Mouse (Mus musculus) stomach, postnatal 0 days (tissue): ENCODE measurements around the gene Dab1.

Experiments used
- CTCF ChIP-seq: IDR thresholded peaks from 2 replicates; pipeline ENCODE4 v1.5.1; 2016; ENCODE audit warnings: antibody characterized with exemption, low read depth, mild to moderate bottlenecking, moderate library complexity
- EP300 ChIP-seq: optimal IDR thresholded peaks from 2 replicates; pipeline ENCODE3; 2016; ENCODE audit warnings: antibody characterized with exemption

DNA sequence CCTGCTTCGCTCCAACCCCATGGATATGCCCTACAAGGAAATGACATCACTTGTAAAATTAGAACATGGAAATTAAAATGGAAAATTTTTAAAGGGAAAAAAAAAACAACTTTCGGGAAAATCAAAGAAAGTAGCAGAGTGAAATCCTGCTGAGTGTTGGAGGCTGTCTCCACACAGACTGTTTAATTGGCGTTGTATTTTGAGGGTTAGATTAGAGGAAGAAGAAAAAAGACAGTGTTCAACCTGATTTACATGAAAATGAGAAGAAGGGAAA, 1025.1 kb downstream of the Dab1 start:
- TF ChIP-seq CTCF (no peak), EP300 (no peak)
